8 mouse cellular contexts compared by ENCODE assay signal in genomic region chr6:137649528-137649927, GRCm38 (mm10). TPM values are rescaled to one million over a fixed set of nuclear protein-coding genes. Genes with fewer than 3 reads are reported as not detected.
DNase-seq lines count a peak whose midpoint lies in the region; ATAC-seq lines count a peak whose summit lies in the region.

No protein-coding gene starts in this region.

- peak; percentile 16 for DNase-seq in kidney, adult 18-20 months
- no peak for DNase-seq in kidney, adult 11 months
- DNase-seq in cerebellum, adult 18-20 months, result peak; percentile 29 to 33
- no peak for DNase-seq in hindbrain, embryonic 11.5 days (ENCODE audit: low spot score)
- DNase-seq in adrenal gland, adult 2 months, result no peak
- no peak for DNase-seq in c-Kit-positive CD71-positive TER-119-positive erythroid progenitor cells, embryonic 14.5 days (ENCODE audit: low spot score)
- no peak for DNase-seq in adrenal gland, adult 8-10 months

- H3K9ac ChIP-seq in hindbrain, embryonic 11.5 days (ENCODE audit: low read depth, low read length), result 0 out of 2 replicates have a peak overlapping the region, but pooled peaks have one; percentile 60
- H3K9ac ChIP-seq in midbrain, embryonic 12.5 days (replicated peaks), result no peak overlapping the region; the same call in 1 of the 2 replicates

- H3K9me3 ChIP-seq in hindbrain, embryonic 11.5 days (ENCODE audit: control insufficient read depth, low read length), result no peaks in the 10 kb centered on the region
- no peaks in the 10 kb centered on the region for H3K9me3 ChIP-seq in midbrain, embryonic 12.5 days

- no peak overlapping the region for H3K27ac ChIP-seq in hindbrain, embryonic 11.5 days (ENCODE audit: low read depth, low read length)
- H3K27ac ChIP-seq in midbrain, embryonic 12.5 days (replicated peaks), result no peak overlapping the region

- peaks cover 8% of the 10 kb centered on the region for H3K27me3 ChIP-seq in hindbrain, embryonic 11.5 days (ENCODE audit: control insufficient read depth, insufficient read depth, low read length)
- peaks cover 37% of the 10 kb centered on the region for H3K27me3 ChIP-seq in midbrain, embryonic 12.5 days

- H3K4me2 ChIP-seq in hindbrain, embryonic 11.5 days (replicated peaks; ENCODE audit: low read depth, low read length), result peak overlapping the region; percentile 91
- peak overlapping the region; percentile 99 for H3K4me2 ChIP-seq in midbrain, embryonic 12.5 days (replicated peaks)

- ATAC-seq in hindbrain, embryonic 11.5 days (ENCODE audit: low FRiP score), result peak; percentile 64; the same call in 1 of the 2 replicates
- ATAC-seq in midbrain, embryonic 12.5 days (ENCODE audit: low FRiP score, low read depth), result peak; percentile 59

- H3K4me1 ChIP-seq in hindbrain, embryonic 11.5 days (replicated peaks; ENCODE audit: control insufficient read depth, insufficient read depth, low read length), result peaks cover 3% of the 10 kb centered on the region; the same call in 1 of the 2 replicates
- H3K4me1 ChIP-seq in midbrain, embryonic 12.5 days, result peaks cover 10% of the 10 kb centered on the region

- WGBS in hindbrain, embryonic 11.5 days, result 21% methylated on average over 4 of the region's 7 CpGs
- 34% methylated on average over 6 of the region's 7 CpGs for WGBS in midbrain, embryonic 12.5 days

- no peaks in the 10 kb centered on the region for H3K36me3 ChIP-seq in hindbrain, embryonic 11.5 days (ENCODE audit: control insufficient read depth, insufficient read depth, low read length)
- no peaks in the 10 kb centered on the region for H3K36me3 ChIP-seq in midbrain, embryonic 12.5 days

- peak overlapping the region; percentile 73 for H3K4me3 ChIP-seq in hindbrain, embryonic 11.5 days (ENCODE audit: low read depth, low read length)
- peak overlapping the region; percentile 74 for H3K4me3 ChIP-seq in midbrain, embryonic 12.5 days

RNA-seq across cellular contexts. Expression of gene Eps8, which starts 5.1 kb away (rescaled TPM):
- 9.3 and 9.4 TPM in 2 replicates for polyA plus RNA-seq in hindbrain, embryonic 11.5 days (2014; fragmentation: Nextera tagmentation; extraction: Ambion mirVana)
- polyA plus RNA-seq in midbrain, embryonic 12.5 days (2016; fragmentation: Nextera tagmentation; extraction: Ambion mirVana), result 10.7 and 11.0 TPM in 2 replicates
- total RNA-seq in adrenal gland, adult 2 months (2021), result 10 to 100 TPM; 18.8 to 51.5 TPM
- polyA plus RNA-seq in adrenal gland, adult 2 months (2012; rRNA removed), result 10.6 and 22.1 TPM in 2 replicates
- 10 to 100 TPM; 26.3 to 56.6 (median 36.9) TPM for total RNA-seq in adrenal gland, adult 8-10 months (2022)

Comparison
In these comparisons a context has a peak if more than half of its experiments do, and no peak if none do; other contexts are left out.
1. DNase-seq: peak in kidney, adult 18-20 months (single experiment) and cerebellum, adult 18-20 months (2 of 2); none in kidney, adult 11 months (single experiment), hindbrain, embryonic 11.5 days (single experiment), adrenal gland, adult 2 months (single experiment), c-Kit-positive CD71-positive TER-119-positive erythroid progenitor cells, embryonic 14.5 days (single experiment) and adrenal gland, adult 8-10 months (single experiment).